Mouse (Mus musculus): Measurements from ENCODE around the gene Pwp2. TPM values are rescaled to one million over a fixed set of nuclear protein-coding genes. Genes with fewer than 3 reads are reported as not detected.

Gene Pwp2
- total and polyA plus RNA-seq, 3 experiments: 41.2 to 49.9 (median 43.0) TPM

DNA sequence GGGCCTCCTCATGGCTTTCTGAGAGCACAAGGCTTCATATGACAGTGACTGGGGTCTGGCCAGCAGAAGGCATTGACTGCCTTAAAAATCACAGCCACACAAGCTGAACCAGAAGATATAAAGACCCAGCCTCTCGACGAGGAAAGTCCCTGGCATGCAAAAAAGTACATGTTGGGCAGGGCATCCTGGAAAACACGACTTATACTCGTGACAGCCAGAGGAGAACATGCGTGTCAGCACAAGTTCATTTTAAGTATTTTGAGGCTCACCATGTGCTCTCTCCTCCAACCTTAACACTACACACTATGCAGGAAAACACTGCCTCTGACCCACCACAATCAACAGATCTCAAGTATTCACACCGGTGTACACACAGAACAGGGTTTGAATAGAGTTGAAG is 39.2 kb upstream of the Pwp2 start:
- Histone ChIP-seq H3K4me3 (replicated peaks in 1 of 3; ENCODE audit: low read depth in 2 of 3, low read length in 2 of 3, poor library complexity in 1 of 3) (no peak overlapping the region), H3K27me3 (replicated peaks) (no peaks in the 10 kb centered on the region), H3K9ac (ENCODE audit: insufficient read depth, low read depth) (0 out of 2 replicates have a peak overlapping the region, but pooled peaks have one; percentile 41), H3K79me2 (replicated peaks; ENCODE audit: control insufficient read depth, extremely low read depth, insufficient read depth, poor library complexity, severe bottlenecking) (no peaks in the 10 kb centered on the region), H3K9me3 (replicated peaks; ENCODE audit: low read length) (no peaks in the 10 kb centered on the region), H3K4me1 (ENCODE audit: control insufficient read depth in 1 of 2, insufficient read depth in 2 of 2) (peaks cover 34 to 88% of the 10 kb centered on the region in 2 experiments), H3K27ac (ENCODE audit: insufficient read depth, low read depth) (peak overlapping the region; percentile 86), H3K36me3 (replicated peaks in 1 of 2; ENCODE audit: control insufficient read depth in 1 of 2, insufficient read depth in 1 of 2, low read length in 1 of 2) (peaks cover 29 to 56% of the 10 kb centered on the region in 2 experiments), H3K4me2 (ENCODE audit: insufficient read depth, low read depth, poor library complexity, severe bottlenecking) (peak overlapping the region; percentile 52)
- TF ChIP-seq JUN (IDR thresholded peaks at IDR 0.05; ENCODE audit: insufficient read depth, low read depth, low read length) (no peak), MYC (IDR thresholded peaks at IDR 0.05; ENCODE audit: low read depth, low read length) (peak; percentile 98), HCFC1 (IDR thresholded peaks at IDR 0.05; ENCODE audit: low read depth, low read length) (no peak), BHLHE40 (IDR thresholded peaks at IDR 0.05; ENCODE audit: low read depth, low read length) (peak; percentile 98), SIN3A (IDR thresholded peaks at IDR 0.05; ENCODE audit: low read length) (peak; percentile 57), IRF4 (IDR thresholded peaks at IDR 0.05; ENCODE audit: low read depth, low read length) (peak; percentile 79), MEF2A (IDR thresholded peaks at IDR 0.05; ENCODE audit: borderline replicate concordance, low read depth, low read length) (peak; percentile 82), NRF1 (IDR thresholded peaks at IDR 0.05; ENCODE audit: low read depth, low read length) (peak; percentile 41; the same call in 1 of the 2 replicates), GABPA (IDR thresholded peaks at IDR 0.05; ENCODE audit: insufficient replicate concordance, low read depth, low read length) (no peak), MAX (IDR thresholded peaks at IDR 0.05; ENCODE audit: low read length) (peak; percentile 97), EP300 (IDR thresholded peaks at IDR 0.05; ENCODE audit: low read length) (peak; percentile 48; the same call in 1 of the 2 replicates), CTCF (conservative IDR thresholded peaks at IDR 0.05 in 1 of 2, IDR thresholded peaks at IDR 0.05 in 1 of 2; ENCODE audit: low read depth in 2 of 2, low read length in 2 of 2) (peak in 1 of 2 experiments; percentile 22; a peak in 1 of 4 replicates), ETS1 (conservative IDR thresholded peaks at IDR 0.05; ENCODE audit: low read depth, low read length) (peak; percentile 93), SMC3 (IDR thresholded peaks at IDR 0.05; ENCODE audit: low read depth, low read length) (peak; percentile 8; the same call in 1 of the 2 replicates), ELF1 (IDR thresholded peaks at IDR 0.05; ENCODE audit: low read depth, low read length) (0 out of 2 replicates have a peak, but pooled peaks have one; percentile 15), TCF12 (IDR thresholded peaks at IDR 0.05; ENCODE audit: low read depth, low read length) (peak; percentile 74; the same call in 1 of the 2 replicates), TBP (conservative IDR thresholded peaks at IDR 0.05; ENCODE audit: low read depth, low read length) (0 out of 2 replicates have a peak, but pooled peaks have one; percentile 49), RAD21 (IDR thresholded peaks at IDR 0.05; ENCODE audit: low read depth, low read length) (peak; percentile 27), MXI1 (IDR thresholded peaks at IDR 0.05; ENCODE audit: low read depth, low read length) (peak; percentile 81; the same call in 1 of the 2 replicates), POLR2AphosphoS2 (IDR thresholded peaks at IDR 0.05; ENCODE audit: low read depth, low read length) (no peak), USF2 (conservative IDR thresholded peaks at IDR 0.05; ENCODE audit: low read depth, low read length) (no peak), E2F4 (IDR thresholded peaks at IDR 0.05; ENCODE audit: insufficient replicate concordance, low read depth, low read length) (no peak), CHD1 (IDR thresholded peaks at IDR 0.05; ENCODE audit: low read depth, low read length) (peak; percentile 84; the same call in 1 of the 2 replicates), MAZ (IDR thresholded peaks at IDR 0.05; ENCODE audit: low read depth, low read length) (0 out of 2 replicates have a peak, but pooled peaks have one; percentile 16), MAFK (IDR thresholded peaks at IDR 0.05; ENCODE audit: insufficient replicate concordance, low read length) (peak; percentile 11; the same call in 1 of the 2 replicates)
- in situ Hi-C loops (cut with MboI; ENCODE audit: low pct_ligation_motif_present, low pct_unique_long_range_greater_than_20kb, low sequenced_read_pairs): loop anchor here (5.0 kb wide), 1 partner anchor 37 kb away; the partner anchor contains the start of gene Pwp2
- peak; percentile 74 for DNase-seq (ENCODE audit: extremely low read depth)
- dilution Hi-C loops (cut with MboI; ENCODE audit: extremely low pct_ligation_motif_present, extremely low pct_unique_long_range_greater_than_20kb, low sequenced_read_pairs): no loop called here
